Mouse (Mus musculus) retina, embryonic 14.5 days (tissue): ENCODE measurements at regions not wholly inside any gene's neighbourhood (a gene's known extent, or its start where the extent isn't known, plus 50 kb on each side); places are given as distances from the start of the nearest gene placed in this dataset.

Source experiments
- DNase-seq: peaks from one replicate; pipeline ENCODE4 v3.0.0-alpha.2; 2015; ENCODE audit warnings: low spot score

GRCm38 (mm10) chr17:89982904-89983303, 72.7 kb upstream of the Gm10184 start:
- DNase-seq, result no peak

- peak; percentile 19 for DNase-seq
Observed at GRCm38 (mm10) chr17:89979055-89979853, 69.0 kb upstream of the Gm10184 start.

- DNase-seq, result no peak
Observed at GRCm38 (mm10) chr17:89963000-89963399, 52.8 kb upstream of the Gm10184 start.

GRCm38 (mm10) chr17:89961431-89961830, 51.2 kb upstream of the Gm10184 start:
- DNase-seq, result no peak

- DNase-seq, result no peak
Observed at GRCm38 (mm10) chr17:89960368-89960767, 50.1 kb upstream of the Gm10184 start.
